Comparison of ENCODE assay signal across 18 mouse cellular contexts in the genomic region with DNA sequence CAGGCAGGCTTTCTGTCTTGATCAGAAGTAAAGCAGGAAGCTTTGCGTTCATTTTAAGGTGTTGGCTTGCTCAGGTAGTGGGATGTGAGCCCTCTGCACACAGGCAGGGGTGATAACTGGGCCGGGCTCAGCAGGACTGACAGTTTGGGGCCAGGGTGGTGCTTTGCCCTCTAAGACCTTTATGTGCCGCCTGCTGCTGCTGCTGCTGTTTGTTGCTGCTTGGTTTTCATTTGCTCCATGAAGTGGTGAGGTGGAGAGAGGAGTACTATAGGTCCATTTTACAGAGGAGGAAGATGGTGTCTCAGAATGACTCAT. TPM values are rescaled to one million over a fixed set of nuclear protein-coding genes. Genes with fewer than 3 reads are reported as not detected.
DNase-seq lines count a peak whose midpoint lies in the region; ATAC-seq and TF ChIP-seq lines count a peak whose summit lies in the region.
"Had no signal": no experiment of that assay in that cellular context is flagged by ENCODE, and none has a peak within 500 bp of the region (broad histone marks: within the 10 kb centered on the region; RNA-seq: fewer than 3 reads in every experiment).

No protein-coding gene starts in this region.

- H3K4me3 ChIP-seq in heart, embryonic 10.5 days: no peak overlapping the region
- H3K4me3 ChIP-seq in spleen, adult 2 months (ENCODE audit: extremely low read depth, insufficient read depth, insufficient read length): no peak overlapping the region
- no peak overlapping the region for H3K4me3 ChIP-seq in liver, embryonic 11.5 days (ENCODE audit: low read depth, low read length)
- no peak overlapping the region for H3K4me3 ChIP-seq in left cerebral cortex, adult 2 months
- H3K4me3 ChIP-seq in hindbrain, embryonic 16.5 days (ENCODE audit: low read length): no peak overlapping the region
- H3K4me3 ChIP-seq: forebrain, embryonic 15.5 days; neural tube, embryonic 12.5 days had no signal

- no peak for TF ChIP-seq POLR2A in spleen, adult 2 months (IDR thresholded peaks at IDR 0.05; ENCODE audit: low read depth, low read length)

- no peaks in the 10 kb centered on the region for H3K27me3 ChIP-seq in heart, embryonic 10.5 days (ENCODE audit: insufficient read depth, poor library complexity, severe bottlenecking)
- H3K27me3 ChIP-seq in spleen, adult 2 months (ENCODE audit: control insufficient read depth, insufficient read depth, low read length): no peaks in the 10 kb centered on the region
- H3K27me3 ChIP-seq in liver, embryonic 11.5 days (replicated peaks; ENCODE audit: control insufficient read depth, insufficient read depth, low read length): no peaks in the 10 kb centered on the region
- H3K27me3 ChIP-seq in hindbrain, embryonic 16.5 days (replicated peaks; ENCODE audit: control insufficient read depth, insufficient read depth, low read length): no peaks in the 10 kb centered on the region
- H3K27me3 ChIP-seq: forebrain, embryonic 15.5 days; neural tube, embryonic 12.5 days had no signal

- DNase-seq in heart, embryonic 10.5 days (ENCODE audit: low spot score): peak; percentile 81
- DNase-seq in heart, adult 11 months: no peak
- no peak for DNase-seq in spleen, adult 2 months (ENCODE audit: low read depth in 1 of 2, low spot score in 2 of 2)
- no peak for DNase-seq in spleen, adult 12 weeks (ENCODE audit: low spot score)
- DNase-seq in liver, embryonic 11.5 days (ENCODE audit: low spot score): no peak
- no peak for DNase-seq in left cerebral cortex, adult 2 months (ENCODE audit: extremely low spot score in 1 of 2, low spot score in 2 of 2)
- no peak for DNase-seq in testis, postnatal 14 days (ENCODE audit: low spot score)
- DNase-seq: cerebellum, adult 2 months; embryo, embryonic 11 days; gastrocnemius, postnatal 14 days; heart, postnatal 4 days; kidney, adult 8-10 months; lung, postnatal 14 days; midbrain, embryonic 14.5 days; thymus, adult 18-20 months had no signal

- 43% methylated on average over 3 of the region's 3 CpGs for WGBS in heart, embryonic 10.5 days
- 83% methylated on average over 3 of the region's 3 CpGs for WGBS in spleen, adult 2 months
- 41% methylated on average over 3 of the region's 3 CpGs for WGBS in liver, embryonic 11.5 days
- 75% methylated on average over 3 of the region's 3 CpGs for WGBS in hindbrain, embryonic 16.5 days

- peak overlapping the region; percentile 84 for H3K27ac ChIP-seq in heart, embryonic 10.5 days
- H3K27ac ChIP-seq in spleen, adult 2 months (ENCODE audit: insufficient read depth, low read length): peak overlapping the region; percentile 34; the same call in 1 of the 2 replicates
- H3K27ac ChIP-seq in liver, embryonic 11.5 days (ENCODE audit: low read depth, low read length): peak overlapping the region; percentile 92
- H3K27ac ChIP-seq in left cerebral cortex, adult 2 months: no peak overlapping the region
- H3K27ac ChIP-seq in hindbrain, embryonic 16.5 days (ENCODE audit: low read depth, low read length): no peak overlapping the region
- H3K27ac ChIP-seq: forebrain, embryonic 15.5 days; neural tube, embryonic 12.5 days had no signal

- intact Hi-C loops in left cerebral cortex, adult 2 months (cut with DNase I): no loop called here

- peak overlapping the region; percentile 44 for H3K9ac ChIP-seq in liver, embryonic 11.5 days (ENCODE audit: low read depth, low read length)
- H3K9ac ChIP-seq in hindbrain, embryonic 16.5 days (ENCODE audit: low read depth, low read length): no peak overlapping the region
- H3K9ac ChIP-seq: forebrain, embryonic 15.5 days; neural tube, embryonic 12.5 days had no signal

- H3K4me1 ChIP-seq in heart, embryonic 10.5 days: peaks cover 29% of the 10 kb centered on the region
- no peaks in the 10 kb centered on the region for H3K4me1 ChIP-seq in spleen, adult 2 months (ENCODE audit: control insufficient read depth, insufficient read depth, insufficient read length)
- peaks cover 59% of the 10 kb centered on the region for H3K4me1 ChIP-seq in liver, embryonic 11.5 days (replicated peaks; ENCODE audit: control insufficient read depth, insufficient read depth, low read length)
- no peaks in the 10 kb centered on the region for H3K4me1 ChIP-seq in hindbrain, embryonic 16.5 days (ENCODE audit: control insufficient read depth, insufficient read depth, low read depth, low read length)

- H3K36me3 ChIP-seq in heart, embryonic 10.5 days: no peaks in the 10 kb centered on the region
- no peaks in the 10 kb centered on the region for H3K36me3 ChIP-seq in spleen, adult 2 months (ENCODE audit: control insufficient read depth, insufficient read depth, low read length)
- H3K36me3 ChIP-seq in liver, embryonic 11.5 days (ENCODE audit: control insufficient read depth, insufficient read depth, low read length): no peaks in the 10 kb centered on the region
- H3K36me3 ChIP-seq in hindbrain, embryonic 16.5 days (ENCODE audit: control insufficient read depth, insufficient read depth, low read length): no peaks in the 10 kb centered on the region
- H3K36me3 ChIP-seq: forebrain, embryonic 15.5 days; neural tube, embryonic 12.5 days had no signal

- H3K9me3 ChIP-seq in heart, embryonic 10.5 days: no peaks in the 10 kb centered on the region
- H3K9me3 ChIP-seq in liver, embryonic 11.5 days (ENCODE audit: control insufficient read depth, low read length): no peaks in the 10 kb centered on the region
- no peaks in the 10 kb centered on the region for H3K9me3 ChIP-seq in hindbrain, embryonic 16.5 days (ENCODE audit: control insufficient read depth, low read length)
- H3K9me3 ChIP-seq: forebrain, embryonic 15.5 days; neural tube, embryonic 12.5 days had no signal

- TF ChIP-seq CTCF in spleen, adult 2 months (IDR thresholded peaks at IDR 0.05; ENCODE audit: extremely low read depth, insufficient read depth, insufficient read length, insufficient replicate concordance): no peak
- TF ChIP-seq CTCF in left cerebral cortex, adult 2 months (IDR thresholded peaks at IDR 0.05): no peak

- peak; percentile 53 for ATAC-seq in liver, embryonic 11.5 days (replicated peaks; ENCODE audit: low FRiP score)
- no peak for ATAC-seq in hindbrain, embryonic 16.5 days
- ATAC-seq: forebrain, embryonic 15.5 days had no signal

- peak overlapping the region; percentile 61 for H3K4me2 ChIP-seq in liver, embryonic 11.5 days
- H3K4me2 ChIP-seq in hindbrain, embryonic 16.5 days (ENCODE audit: low read length): no peak overlapping the region
- H3K4me2 ChIP-seq: forebrain, embryonic 15.5 days; neural tube, embryonic 12.5 days had no signal

RNA-seq across cellular contexts. Expression of a gene that starts 24.6 kb away (rescaled TPM):
- polyA plus RNA-seq in heart, embryonic 10.5 days (2016; fragmentation: Nextera tagmentation; extraction: Ambion mirVana): 7.8 and 8.5 TPM in 2 replicates
- polyA plus RNA-seq in spleen, adult 2 months (2012; rRNA removed): 7.3 and 11.9 TPM in 2 replicates
- 5.9 and 6.1 TPM in 2 replicates for polyA plus RNA-seq in liver, embryonic 11.5 days (2014; fragmentation: Nextera tagmentation; extraction: Ambion mirVana)
- 1 to 10 TPM; 2.6 to 2.8 TPM for total RNA-seq in left cerebral cortex, adult 2 months (2021)
- polyA plus RNA-seq in hindbrain, embryonic 16.5 days (2015; fragmentation: Nextera tagmentation; extraction: Ambion mirVana): 0.79 and 0.94 TPM in 2 replicates

RNA-seq across cellular contexts. Expression of a gene that starts 56.2 kb away (rescaled TPM):
- polyA plus RNA-seq in heart, embryonic 10.5 days (2016; fragmentation: Nextera tagmentation; extraction: Ambion mirVana): 174 TPM in 2 replicates
- polyA plus RNA-seq in spleen, adult 2 months (2012; rRNA removed): 6.9 and 7.4 TPM in 2 replicates
- polyA plus RNA-seq in liver, embryonic 11.5 days (2014; fragmentation: Nextera tagmentation; extraction: Ambion mirVana): 256 and 260 TPM in 2 replicates
- 10 to 100 TPM; 27.6 to 28.7 TPM for total RNA-seq in left cerebral cortex, adult 2 months (2021)
- polyA plus RNA-seq in hindbrain, embryonic 16.5 days (2015; fragmentation: Nextera tagmentation; extraction: Ambion mirVana): 64.0 and 69.2 TPM in 2 replicates

RNA-seq across cellular contexts. Expression of a gene that starts 56.2 kb away (rescaled TPM):
- 81.9 and 101 TPM in 2 replicates for polyA plus RNA-seq in heart, embryonic 10.5 days (2016; fragmentation: Nextera tagmentation; extraction: Ambion mirVana)
- polyA plus RNA-seq in spleen, adult 2 months (2012; rRNA removed): 33.2 and 33.6 TPM in 2 replicates
- 129 and 139 TPM in 2 replicates for polyA plus RNA-seq in liver, embryonic 11.5 days (2014; fragmentation: Nextera tagmentation; extraction: Ambion mirVana)
- total RNA-seq in left cerebral cortex, adult 2 months (2021): 10 to 100 TPM; 71.8 to 74.8 TPM
- 73.5 and 77.2 TPM in 2 replicates for polyA plus RNA-seq in hindbrain, embryonic 16.5 days (2015; fragmentation: Nextera tagmentation; extraction: Ambion mirVana)

Comparison
In these comparisons a context has a peak if more than half of its experiments do, and no peak if none do; other contexts are left out.
1. H3K27ac ChIP-seq: peak in heart, embryonic 10.5 days (single experiment), spleen, adult 2 months (single experiment) and liver, embryonic 11.5 days (single experiment); none in left cerebral cortex, adult 2 months (single experiment) and hindbrain, embryonic 16.5 days (single experiment).